Mouse (Mus musculus): ENCODE data around the gene Sypl2. TPM values are rescaled to one million over a fixed set of nuclear protein-coding genes. Genes with fewer than 3 reads are reported as not detected.

Sypl2 gene
- polyA plus RNA-seq (2015; fragmentation: Illumina TruSeq; extraction: RNeasy Lipid Tissue Mini Kit (QIAGEN cat#74804); ENCODE audit: insufficient read depth, low replicate concordance) = 0.10 TPM

GRCm38 (mm10) chr3:108226558-108227350, at the start of gene Sypl2:
TSS of gene Sypl2 (minus strand) at chr3:108226648.

GRCm38 (mm10) chr3:108256719-108257637, 30.5 kb upstream of the Sypl2 start, which contains the start of gene Psma5:
TSS of gene Psma5 (plus strand) at chr3:108256926.

GRCm38 (mm10) chr3:108210771-108211139, 15.7 kb downstream of the Sypl2 start, which contains the start of gene Atxn7l2:
TSS of gene Atxn7l2 (minus strand) at chr3:108210934.

GRCm38 (mm10) chr3:108200329-108201323, 25.8 kb downstream of the Sypl2 start, which contains the start of gene Cyb561d1:
TSS of gene Cyb561d1 (minus strand) at chr3:108201212.

GRCm38 (mm10) chr3:108186098-108187047, 40.1 kb downstream of the Sypl2 start, which contains the start of gene Amigo1:
TSS of gene Amigo1 (plus strand) at chr3:108186335.

Other genes starting within 250 kb of the Sypl2 start
- 30.0 TPM for gene Gstm2, start 240.2 kb downstream of the Sypl2 start, polyA plus RNA-seq (2015; fragmentation: Illumina TruSeq; extraction: RNeasy Lipid Tissue Mini Kit (QIAGEN cat#74804); ENCODE audit: insufficient read depth, low replicate concordance)
- 42.2 TPM for gene Gstm1, start 208.7 kb downstream of the Sypl2 start, polyA plus RNA-seq (2015; fragmentation: Illumina TruSeq; extraction: RNeasy Lipid Tissue Mini Kit (QIAGEN cat#74804); ENCODE audit: insufficient read depth, low replicate concordance)
- gene Gstm4, start 181.8 kb downstream of the Sypl2 start, polyA plus RNA-seq (2015; fragmentation: Illumina TruSeq; extraction: RNeasy Lipid Tissue Mini Kit (QIAGEN cat#74804); ENCODE audit: insufficient read depth, low replicate concordance) = 9.6 TPM
- gene Ampd2, start 140.0 kb downstream of the Sypl2 start, polyA plus RNA-seq (2015; fragmentation: Illumina TruSeq; extraction: RNeasy Lipid Tissue Mini Kit (QIAGEN cat#74804); ENCODE audit: insufficient read depth, low replicate concordance) = 17.9 TPM
- 0.50 TPM for gene Gnat2, start 133.9 kb downstream of the Sypl2 start, polyA plus RNA-seq (2015; fragmentation: Illumina TruSeq; extraction: RNeasy Lipid Tissue Mini Kit (QIAGEN cat#74804); ENCODE audit: insufficient read depth, low replicate concordance)
- 146 TPM for gene Gnai3, start 80.5 kb downstream of the Sypl2 start, polyA plus RNA-seq (2015; fragmentation: Illumina TruSeq; extraction: RNeasy Lipid Tissue Mini Kit (QIAGEN cat#74804); ENCODE audit: insufficient read depth, low replicate concordance)
- gene Gpr61, start 71.8 kb downstream of the Sypl2 start, polyA plus RNA-seq (2015; fragmentation: Illumina TruSeq; extraction: RNeasy Lipid Tissue Mini Kit (QIAGEN cat#74804); ENCODE audit: insufficient read depth, low replicate concordance) = 0.10 TPM
- gene Amigo1, start 40.3 kb downstream of the Sypl2 start, polyA plus RNA-seq (2015; fragmentation: Illumina TruSeq; extraction: RNeasy Lipid Tissue Mini Kit (QIAGEN cat#74804); ENCODE audit: insufficient read depth, low replicate concordance) = 4.1 TPM
- gene Cyb561d1, start 25.4 kb downstream of the Sypl2 start, polyA plus RNA-seq (2015; fragmentation: Illumina TruSeq; extraction: RNeasy Lipid Tissue Mini Kit (QIAGEN cat#74804); ENCODE audit: insufficient read depth, low replicate concordance) = 34.1 TPM
- 4.4 TPM for gene Atxn7l2, start 15.7 kb downstream of the Sypl2 start, polyA plus RNA-seq (2015; fragmentation: Illumina TruSeq; extraction: RNeasy Lipid Tissue Mini Kit (QIAGEN cat#74804); ENCODE audit: insufficient read depth, low replicate concordance)
- 133 TPM for gene Psma5, start 30.3 kb upstream of the Sypl2 start, polyA plus RNA-seq (2015; fragmentation: Illumina TruSeq; extraction: RNeasy Lipid Tissue Mini Kit (QIAGEN cat#74804); ENCODE audit: insufficient read depth, low replicate concordance)
- 16.0 TPM for gene Sort1, start 57.4 kb upstream of the Sypl2 start, polyA plus RNA-seq (2015; fragmentation: Illumina TruSeq; extraction: RNeasy Lipid Tissue Mini Kit (QIAGEN cat#74804); ENCODE audit: insufficient read depth, low replicate concordance)
- 0.19 TPM for gene Mybphl, start 138.3 kb upstream of the Sypl2 start, polyA plus RNA-seq (2015; fragmentation: Illumina TruSeq; extraction: RNeasy Lipid Tissue Mini Kit (QIAGEN cat#74804); ENCODE audit: insufficient read depth, low replicate concordance)
- 3.7 TPM for gene Psrc1, start 157.2 kb upstream of the Sypl2 start, polyA plus RNA-seq (2015; fragmentation: Illumina TruSeq; extraction: RNeasy Lipid Tissue Mini Kit (QIAGEN cat#74804); ENCODE audit: insufficient read depth, low replicate concordance)
- 0.32 TPM for gene Celsr2, start 188.9 kb upstream of the Sypl2 start, polyA plus RNA-seq (2015; fragmentation: Illumina TruSeq; extraction: RNeasy Lipid Tissue Mini Kit (QIAGEN cat#74804); ENCODE audit: insufficient read depth, low replicate concordance)
- gene Sars, start 218.6 kb upstream of the Sypl2 start, polyA plus RNA-seq (2015; fragmentation: Illumina TruSeq; extraction: RNeasy Lipid Tissue Mini Kit (QIAGEN cat#74804); ENCODE audit: insufficient read depth, low replicate concordance) = 90.4 TPM